Comparison of ENCODE assay signal across 8 mouse cellular contexts in the genomic region with DNA sequence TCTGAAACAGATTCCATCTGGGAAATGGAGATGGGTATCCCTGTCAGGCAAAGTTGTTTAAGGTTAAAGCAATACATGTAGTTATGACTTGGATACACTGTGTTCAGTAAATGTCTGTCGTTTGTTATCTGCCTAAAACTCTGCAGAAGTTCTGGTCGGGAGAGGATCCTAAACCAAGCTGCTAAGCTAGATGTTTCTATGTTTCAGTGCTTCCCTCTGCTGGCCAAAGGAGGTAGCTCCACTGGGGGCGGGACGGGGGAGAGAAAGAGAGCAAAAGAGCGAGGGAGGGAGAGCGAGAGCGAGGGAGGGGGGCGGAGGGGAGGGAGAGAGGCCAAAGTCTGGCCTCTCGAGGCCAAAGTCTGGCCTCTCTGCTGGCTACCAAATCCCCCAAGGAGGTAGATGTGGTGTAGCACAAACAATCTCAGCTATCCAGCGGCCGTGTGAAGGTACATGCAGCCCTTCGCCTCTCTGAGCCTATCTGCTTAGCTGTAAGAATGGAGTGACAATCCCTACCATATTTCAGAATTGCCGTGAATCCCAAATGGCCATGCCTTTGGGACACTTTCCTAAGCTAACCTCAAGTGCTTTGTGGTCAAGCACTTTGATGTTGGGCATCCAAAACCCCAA. TPM values are rescaled to one million over a fixed set of nuclear protein-coding genes. Genes with fewer than 3 reads are reported as not detected.
A peak's percentile ranks its signal among the peaks of the same experiment; 100 is the strongest.
DNase-seq lines count a peak whose midpoint lies in the region; ATAC-seq and TF ChIP-seq lines count a peak whose summit lies in the region.

No protein-coding gene starts in this region.

- H3K9me3 ChIP-seq in intestine, embryonic 16.5 days (ENCODE audit: control insufficient read depth, low read length): no peaks in the 10 kb centered on the region
- H3K9me3 ChIP-seq in midbrain, embryonic 10.5 days (replicated peaks): no peaks in the 10 kb centered on the region

- no peaks in the 10 kb centered on the region for H3K4me1 ChIP-seq in intestine, embryonic 16.5 days (ENCODE audit: control insufficient read depth, insufficient read depth, low read length)
- 0 out of 2 replicates have a peak, but pooled peaks cover 3% of the 10 kb centered on the region for H3K4me1 ChIP-seq in midbrain, embryonic 10.5 days
- H3K4me1 ChIP-seq in small intestine, adult 2 months (ENCODE audit: control insufficient read depth, insufficient read depth, insufficient read length, low read length): 0 out of 2 replicates have a peak, but pooled peaks cover 1% of the 10 kb centered on the region

- no peaks in the 10 kb centered on the region for H3K27me3 ChIP-seq in intestine, embryonic 16.5 days (replicated peaks; ENCODE audit: control insufficient read depth, insufficient read depth, low read length)
- no peaks in the 10 kb centered on the region for H3K27me3 ChIP-seq in midbrain, embryonic 10.5 days (ENCODE audit: low read depth, poor library complexity, severe bottlenecking)
- no peaks in the 10 kb centered on the region for H3K27me3 ChIP-seq in small intestine, adult 2 months (ENCODE audit: control insufficient read depth, insufficient read depth, low read length)

- H3K36me3 ChIP-seq in intestine, embryonic 16.5 days (ENCODE audit: control insufficient read depth, insufficient read depth, low read length): no peaks in the 10 kb centered on the region
- no peaks in the 10 kb centered on the region for H3K36me3 ChIP-seq in midbrain, embryonic 10.5 days
- no peaks in the 10 kb centered on the region for H3K36me3 ChIP-seq in small intestine, adult 2 months (ENCODE audit: control insufficient read depth, insufficient read depth, low read length)

- DNase-seq in adrenal gland, adult 8-10 months: peak; percentile 64
- DNase-seq in embryo, embryonic 9.5 days (ENCODE audit: extremely low spot score): peak; percentile 88
- DNase-seq in gastrocnemius, postnatal 4 days (ENCODE audit: low spot score in 2 of 2): peak; percentile 69 to 81
- peak; percentile 74 to 87 for DNase-seq in left cerebral cortex, postnatal 25 days (ENCODE audit: low spot score in 2 of 2)
- DNase-seq in midbrain, embryonic 10.5 days (ENCODE audit: low spot score): peak; percentile 87

- H3K4me2 ChIP-seq in intestine, embryonic 16.5 days (ENCODE audit: low read depth, low read length): peak overlapping the region; percentile 51

- TF ChIP-seq CTCF in small intestine, adult 2 months (IDR thresholded peaks at IDR 0.05; ENCODE audit: extremely low read depth, insufficient read length, insufficient replicate concordance, low read depth, low read length): peak; percentile 80; the same call in 1 of the 2 replicates

- WGBS in intestine, embryonic 16.5 days: 10% methylated on average over 12 of the region's 13 CpGs
- 13% methylated on average over 13 of the region's 13 CpGs for WGBS in midbrain, embryonic 10.5 days
- WGBS in small intestine, adult 2 months: 5% methylated on average over 12 of the region's 13 CpGs

- no peak overlapping the region for H3K27ac ChIP-seq in intestine, embryonic 16.5 days (ENCODE audit: low read length)
- 0 out of 2 replicates have a peak overlapping the region, but pooled peaks have one; percentile 57 for H3K27ac ChIP-seq in midbrain, embryonic 10.5 days (replicated peaks)
- H3K27ac ChIP-seq in small intestine, adult 2 months (ENCODE audit: insufficient read depth, low read depth, low read length): no peak overlapping the region

- H3K4me3 ChIP-seq in intestine, embryonic 16.5 days (ENCODE audit: low read length): peak overlapping the region; percentile 21; the same call in 1 of the 2 replicates
- peak overlapping the region; percentile 38 for H3K4me3 ChIP-seq in midbrain, embryonic 10.5 days
- no peak overlapping the region for H3K4me3 ChIP-seq in small intestine, adult 2 months (ENCODE audit: low read depth, low read length)

- ATAC-seq in intestine, embryonic 16.5 days: peak; percentile 73
- no peak for ATAC-seq in activated CD4-positive, CD25-positive, alpha-beta regulatory T cell, adult 4 months

- intact Hi-C loops in left cerebral cortex, postnatal 25 days (cut with DNase I): loop anchor here (1.0 to 5.0 kb wide), 3 partner anchors 63 to 607 kb away; a partner anchor contains a TSS

- peak overlapping the region; percentile 46 for H3K9ac ChIP-seq in intestine, embryonic 16.5 days (ENCODE audit: low read depth, low read length)

- no peak for TF ChIP-seq POLR2A in small intestine, adult 2 months (IDR thresholded peaks at IDR 0.05; ENCODE audit: low read depth, low read length)

RNA-seq across cellular contexts. Expression of a gene that starts 27.6 kb away (rescaled TPM):
- 100 to 1,000 TPM in 2 of 4 experiments, 10 to 100 TPM in 2; 80.9 to 113 (median 100) TPM for total RNA-seq in adrenal gland, adult 8-10 months (2022)
- 10 to 100 TPM; 36.5 to 40.3 TPM for total RNA-seq in gastrocnemius, postnatal 4 days (2021)
- 32.9 and 33.3 TPM in 2 replicates for polyA plus RNA-seq in intestine, embryonic 16.5 days (2015; fragmentation: Nextera tagmentation; extraction: Ambion mirVana)
- total RNA-seq in left cerebral cortex, postnatal 25 days (2021): 10 to 100 TPM; 50.9 to 52.1 TPM
- polyA plus RNA-seq in midbrain, embryonic 10.5 days (2016; fragmentation: Nextera tagmentation; extraction: Ambion mirVana): 34.4 and 34.8 TPM in 2 replicates
- 20.2 and 40.8 TPM in 2 replicates for polyA plus RNA-seq in small intestine, adult 2 months (2012; rRNA removed)
- polyA plus RNA-seq in activated CD4-positive, CD25-positive, alpha-beta regulatory T cell, adult 4 months (2017; shearing (Covaris generic)): 10 to 100 TPM; 43.4 TPM
